Mouse (Mus musculus) testis, adult 2 months (tissue): ENCODE measurements at regions not wholly inside any gene's neighbourhood (a gene's known extent, or its start where the extent isn't known, plus 50 kb on each side); places are given as distances from the start of the nearest gene placed in this dataset.

ENCODE experiments used
- CTCF ChIP-seq: fragments of 200-500 bp; IDR thresholded peaks from 2 replicates; pipeline ENCODE4 v1.5.1; 2012; ENCODE audit warnings: low read depth, mild to moderate bottlenecking, inconsistent platforms, low read length, moderate library complexity; ENCODE audit not compliant: control insufficient read depth, insufficient read depth, insufficient replicate concordance
- POLR2A ChIP-seq: fragments of 200-500 bp; IDR thresholded peaks from 2 replicates; pipeline ENCODE4 v1.6.1; 2012; ENCODE audit warnings: low read depth, mild to moderate bottlenecking, inconsistent platforms, low read length, moderate library complexity; ENCODE audit not compliant: control insufficient read depth

DNA sequence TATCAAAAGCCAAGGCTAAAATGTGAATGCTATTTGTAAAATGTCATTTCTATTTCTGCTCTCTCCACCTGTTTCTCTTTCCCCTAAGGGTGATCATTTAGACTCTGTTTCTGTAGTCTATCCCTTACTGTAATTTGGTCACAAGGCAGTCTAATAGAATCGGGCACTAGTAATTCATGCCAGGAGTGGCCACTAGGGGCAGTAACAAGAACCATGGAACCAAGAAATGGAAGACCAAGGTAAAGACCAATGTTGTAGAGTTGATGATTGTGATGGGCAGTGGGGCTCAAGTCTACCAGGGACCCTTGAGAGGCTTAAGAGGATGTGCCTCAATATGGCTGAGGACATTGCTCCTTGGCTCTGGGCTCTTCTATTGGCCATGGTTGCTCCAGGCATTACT lies 180.5 kb upstream of the Eif4g2 start:
- no peak for TF ChIP-seq POLR2A
- no peak for TF ChIP-seq CTCF
